Mouse (Mus musculus) megakaryocyte, embryonic 14.5 days (primary cell): ENCODE measurements at regions not wholly inside any gene's neighbourhood (a gene's known extent, or its start where the extent isn't known, plus 50 kb on each side); places are given as distances from the start of the nearest gene placed in this dataset.

Experiments
- FLI1 ChIP-seq: IDR thresholded peaks from 2 replicates; pipeline ENCODE4 v1.6.1; 2012; ENCODE audit warnings: low read length, inconsistent platforms, mixed read lengths
- GATA1 ChIP-seq: IDR thresholded peaks from 3 replicates; pipeline ENCODE4 v1.6.1; 2012; ENCODE audit warnings: mixed read lengths, low read length, inconsistent platforms, borderline replicate concordance

- TF ChIP-seq GATA1 (no peak), FLI1 (no peak)
Measured at GRCm38 (mm10) chr3:143865626-143866025, 339.4 kb downstream of the Lmo4 start.
